Mouse (Mus musculus): ENCODE measurements at regions not wholly inside any gene's neighbourhood (a gene's known extent, or its start where the extent isn't known, plus 50 kb on each side); places are given as distances from the start of the nearest gene placed in this dataset.
A peak's percentile ranks its signal among the peaks of the same experiment; 100 is the strongest.

- no peaks in the 10 kb centered on the region for H3K27me3 ChIP-seq (ENCODE audit: insufficient read depth, low read length)
- no peaks in the 10 kb centered on the region for H3K9me3 ChIP-seq (ENCODE audit: low read length)
- no peak for TF ChIP-seq POU5F1 (IDR thresholded peaks at IDR 0.05; ENCODE audit: borderline replicate concordance, low read length)
- no peak for TF ChIP-seq CTCF (conservative IDR thresholded peaks at IDR 0.05; ENCODE audit: low read length)
- no peak for TF ChIP-seq NANOG (IDR thresholded peaks at IDR 0.05; ENCODE audit: borderline replicate concordance, low read length)
- H3K36me3 ChIP-seq (ENCODE audit: insufficient read depth, low read length): no peaks in the 10 kb centered on the region
- no peaks in the 10 kb centered on the region for H3K4me1 ChIP-seq (replicated peaks; ENCODE audit: low read depth, low read length)
- H3K4me3 ChIP-seq (replicated peaks; ENCODE audit: low read length): no peak overlapping the region
These were observed 206.3 kb upstream of the Nat3 start for GRCm38 (mm10) chr8:67317371-67317770.

- Histone ChIP-seq H3K4me3 (replicated peaks; ENCODE audit: low read length) (no peak overlapping the region), H3K9me3 (ENCODE audit: low read length) (no peaks in the 10 kb centered on the region), H3K27me3 (ENCODE audit: insufficient read depth, low read length) (no peaks in the 10 kb centered on the region), H3K4me1 (replicated peaks; ENCODE audit: low read depth, low read length) (no peaks in the 10 kb centered on the region), H3K36me3 (ENCODE audit: insufficient read depth, low read length) (no peaks in the 10 kb centered on the region)
- TF ChIP-seq NANOG (IDR thresholded peaks at IDR 0.05; ENCODE audit: borderline replicate concordance, low read length): no peak
- no peak for TF ChIP-seq POU5F1 (IDR thresholded peaks at IDR 0.05; ENCODE audit: borderline replicate concordance, low read length)
- no peak for TF ChIP-seq CTCF (conservative IDR thresholded peaks at IDR 0.05; ENCODE audit: low read length)
These were observed 205.0 kb upstream of the Nat3 start for GRCm38 (mm10) chr8:67318675-67319074.

GRCm38 (mm10) chr8:67320535-67320934, 203.1 kb upstream of the Nat3 start:
- no peaks in the 10 kb centered on the region for H3K27me3 ChIP-seq (ENCODE audit: insufficient read depth, low read length)
- no peaks in the 10 kb centered on the region for H3K36me3 ChIP-seq (ENCODE audit: insufficient read depth, low read length)
- no peak overlapping the region for H3K4me3 ChIP-seq (replicated peaks; ENCODE audit: low read length)
- H3K9me3 ChIP-seq (ENCODE audit: low read length): no peaks in the 10 kb centered on the region
- H3K4me1 ChIP-seq (replicated peaks; ENCODE audit: low read depth, low read length): no peaks in the 10 kb centered on the region
- TF ChIP-seq CTCF (conservative IDR thresholded peaks at IDR 0.05; ENCODE audit: low read length) (no peak), POU5F1 (IDR thresholded peaks at IDR 0.05; ENCODE audit: borderline replicate concordance, low read length) (no peak), NANOG (IDR thresholded peaks at IDR 0.05; ENCODE audit: borderline replicate concordance, low read length) (no peak)

- Histone ChIP-seq H3K9me3 (ENCODE audit: low read length) (no peaks in the 10 kb centered on the region), H3K4me1 (replicated peaks; ENCODE audit: low read depth, low read length) (no peaks in the 10 kb centered on the region), H3K27me3 (ENCODE audit: insufficient read depth, low read length) (no peaks in the 10 kb centered on the region), H3K36me3 (ENCODE audit: insufficient read depth, low read length) (no peaks in the 10 kb centered on the region), H3K4me3 (replicated peaks; ENCODE audit: low read length) (no peak overlapping the region)
- TF ChIP-seq CTCF (conservative IDR thresholded peaks at IDR 0.05; ENCODE audit: low read length) (no peak), NANOG (IDR thresholded peaks at IDR 0.05; ENCODE audit: borderline replicate concordance, low read length) (no peak), POU5F1 (IDR thresholded peaks at IDR 0.05; ENCODE audit: borderline replicate concordance, low read length) (no peak)
These were observed 195.2 kb upstream of the Nat3 start for GRCm38 (mm10) chr8:67328439-67328838.

- Histone ChIP-seq H3K4me1 (replicated peaks; ENCODE audit: low read depth, low read length) (no peaks in the 10 kb centered on the region), H3K36me3 (ENCODE audit: insufficient read depth, low read length) (no peaks in the 10 kb centered on the region), H3K27me3 (ENCODE audit: insufficient read depth, low read length) (no peaks in the 10 kb centered on the region), H3K4me3 (replicated peaks; ENCODE audit: low read length) (no peak overlapping the region), H3K9me3 (ENCODE audit: low read length) (peaks cover 59% of the 10 kb centered on the region)
- TF ChIP-seq NANOG (IDR thresholded peaks at IDR 0.05; ENCODE audit: borderline replicate concordance, low read length) (no peak), POU5F1 (IDR thresholded peaks at IDR 0.05; ENCODE audit: borderline replicate concordance, low read length) (no peak), CTCF (conservative IDR thresholded peaks at IDR 0.05; ENCODE audit: low read length) (no peak)
These were observed 146.6 kb upstream of the Nat3 start for GRCm38 (mm10) chr8:67377061-67377460.

GRCm38 (mm10) chr8:67405947-67406346, 117.7 kb upstream of the Nat3 start:
- Histone ChIP-seq H3K27me3 (ENCODE audit: insufficient read depth, low read length) (no peaks in the 10 kb centered on the region), H3K4me3 (replicated peaks; ENCODE audit: low read length) (no peak overlapping the region), H3K36me3 (ENCODE audit: insufficient read depth, low read length) (no peaks in the 10 kb centered on the region), H3K4me1 (replicated peaks; ENCODE audit: low read depth, low read length) (no peaks in the 10 kb centered on the region), H3K9me3 (ENCODE audit: low read length) (no peaks in the 10 kb centered on the region)
- TF ChIP-seq CTCF (conservative IDR thresholded peaks at IDR 0.05; ENCODE audit: low read length): peak; percentile 61
- no peak for TF ChIP-seq NANOG (IDR thresholded peaks at IDR 0.05; ENCODE audit: borderline replicate concordance, low read length)
- TF ChIP-seq POU5F1 (IDR thresholded peaks at IDR 0.05; ENCODE audit: borderline replicate concordance, low read length): no peak

- Histone ChIP-seq H3K4me1 (replicated peaks; ENCODE audit: low read depth, low read length) (no peaks in the 10 kb centered on the region), H3K9me3 (ENCODE audit: low read length) (peaks cover 56% of the 10 kb centered on the region), H3K4me3 (replicated peaks; ENCODE audit: low read length) (no peak overlapping the region), H3K27me3 (ENCODE audit: insufficient read depth, low read length) (no peaks in the 10 kb centered on the region), H3K36me3 (ENCODE audit: insufficient read depth, low read length) (no peaks in the 10 kb centered on the region)
- TF ChIP-seq CTCF (conservative IDR thresholded peaks at IDR 0.05; ENCODE audit: low read length): no peak
- TF ChIP-seq NANOG (IDR thresholded peaks at IDR 0.05; ENCODE audit: borderline replicate concordance, low read length): no peak
- TF ChIP-seq POU5F1 (IDR thresholded peaks at IDR 0.05; ENCODE audit: borderline replicate concordance, low read length): no peak
These were observed 108.8 kb upstream of the Nat3 start for GRCm38 (mm10) chr8:67414826-67415225.

GRCm38 (mm10) chr8:67422521-67422920, 101.1 kb upstream of the Nat3 start:
- H3K4me1 ChIP-seq (replicated peaks; ENCODE audit: low read depth, low read length): no peaks in the 10 kb centered on the region
- peaks cover 68% of the 10 kb centered on the region for H3K9me3 ChIP-seq (ENCODE audit: low read length)
- TF ChIP-seq CTCF (conservative IDR thresholded peaks at IDR 0.05; ENCODE audit: low read length) (no peak), NANOG (IDR thresholded peaks at IDR 0.05; ENCODE audit: borderline replicate concordance, low read length) (no peak), POU5F1 (IDR thresholded peaks at IDR 0.05; ENCODE audit: borderline replicate concordance, low read length) (no peak)
- no peaks in the 10 kb centered on the region for H3K36me3 ChIP-seq (ENCODE audit: insufficient read depth, low read length)
- no peak overlapping the region for H3K4me3 ChIP-seq (replicated peaks; ENCODE audit: low read length)
- no peaks in the 10 kb centered on the region for H3K27me3 ChIP-seq (ENCODE audit: insufficient read depth, low read length)
